Mouse (Mus musculus) intestine, embryonic 16.5 days (tissue): ENCODE measurements around the gene Cebpe. TPM values are rescaled to one million over a fixed set of nuclear protein-coding genes. Genes with fewer than 3 reads are reported as not detected.
A peak's percentile ranks its signal among the peaks of the same experiment; 100 is the strongest.

Source experiments
- ATAC-seq: fragments of 200-750 bp; cut with Nextera tagmentation; 2 replicates; pipeline ENCODE4 v1.8.0; 2017; ENCODE audit warnings: moderate TSS enrichment, moderate library complexity
- H3K27ac ChIP-seq: fragments of 300-500 bp; sonication (generic); 2 replicates; pipeline ENCODE4 v1.5.1; 2014; ENCODE audit warnings: mild to moderate bottlenecking, low read length
- H3K27me3 ChIP-seq: fragments of 300-500 bp; sonication (generic); replicated peaks from 2 replicates; pipeline ENCODE4 v1.6.1; 2014; ENCODE audit warnings: low read length, control low read depth, mixed read lengths; ENCODE audit not compliant: control insufficient read depth, insufficient read depth
- H3K36me3 ChIP-seq: fragments of 300-500 bp; sonication (generic); 2 replicates; pipeline ENCODE4 v1.6.1; 2014; ENCODE audit warnings: low read length, control low read depth; ENCODE audit not compliant: control insufficient read depth, insufficient read depth
- H3K4me1 ChIP-seq: fragments of 300-500 bp; sonication (generic); 2 replicates; pipeline ENCODE4 v1.6.1; 2014; ENCODE audit warnings: low read length, control low read depth, mixed read lengths; ENCODE audit not compliant: control insufficient read depth, insufficient read depth
- H3K4me2 ChIP-seq: fragments of 300-500 bp; sonication (generic); 2 replicates; pipeline ENCODE4 v1.6.1; 2014; ENCODE audit warnings: low read depth, low read length, control low read depth
- H3K4me3 ChIP-seq: fragments of 300-500 bp; sonication (generic); 2 replicates; pipeline ENCODE4 v1.5.1; 2014; ENCODE audit warnings: mild to moderate bottlenecking, low read length
- H3K9ac ChIP-seq: fragments of 300-500 bp; sonication (generic); 2 replicates; pipeline ENCODE4 v1.6.1; 2014; ENCODE audit warnings: low read depth, low read length
- H3K9me3 ChIP-seq: fragments of 300-500 bp; sonication (generic); 2 replicates; pipeline ENCODE4 v1.6.1; 2016; ENCODE audit warnings: low read length, control low read depth; ENCODE audit not compliant: control insufficient read depth
- WGBS: fragments of 180-500 bp; shearing (Covaris S2); extraction: QIAGEN DNeasy Blood & Tissue Kit; methylation state at CpG from one replicate; pipeline ENCODE4 v1.1.7; 2014; 5-methylcytosine and 5-hydroxymethylcytosine counted together
- polyA plus RNA-seq: library from polyadenylated mRNA; unstranded; fragments of >200 nt; fragmentation: Nextera tagmentation; extraction: Ambion mirVana; gene quantifications from 2 replicates; pipeline ENCODE4 v1.2.1, GENCODE M21; 2015

Gene Cebpe
- polyA plus RNA-seq, 1 experiment from 2014 or later = not detected

DNA sequence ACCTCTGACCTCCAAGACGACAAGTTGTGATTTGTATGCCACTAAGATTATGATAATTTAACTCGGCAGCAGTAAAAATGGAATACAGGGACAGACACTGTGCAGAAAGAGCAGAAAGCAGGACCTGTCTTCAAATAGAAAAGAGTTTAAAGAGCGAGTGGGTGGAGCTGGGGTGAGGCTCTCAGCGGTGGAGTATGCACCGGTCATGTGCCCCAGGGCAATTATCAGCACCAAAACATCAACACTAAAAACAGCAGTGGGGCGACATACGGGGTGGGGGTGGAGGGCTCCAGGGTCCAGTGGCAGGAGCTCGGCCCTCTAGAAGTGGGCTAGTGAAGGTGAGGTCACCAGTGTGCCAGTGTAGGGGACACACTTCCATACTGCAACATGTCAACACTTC is 32.5 kb upstream of the Cebpe start:
- ATAC-seq = peak; percentile 39
- H3K9ac ChIP-seq = no peak overlapping the region
- no peaks in the 10 kb centered on the region for H3K36me3 ChIP-seq
- no peak overlapping the region for H3K27ac ChIP-seq
- H3K4me3 ChIP-seq = no peak overlapping the region
- no peaks in the 10 kb centered on the region for H3K9me3 ChIP-seq
- 32% methylated on average over 8 of the region's 8 CpGs for WGBS
- H3K27me3 ChIP-seq = no peaks in the 10 kb centered on the region
- H3K4me2 ChIP-seq = no peak overlapping the region
- H3K4me1 ChIP-seq = peaks cover 5% of the 10 kb centered on the region; the same call in 1 of the 2 replicates

DNA sequence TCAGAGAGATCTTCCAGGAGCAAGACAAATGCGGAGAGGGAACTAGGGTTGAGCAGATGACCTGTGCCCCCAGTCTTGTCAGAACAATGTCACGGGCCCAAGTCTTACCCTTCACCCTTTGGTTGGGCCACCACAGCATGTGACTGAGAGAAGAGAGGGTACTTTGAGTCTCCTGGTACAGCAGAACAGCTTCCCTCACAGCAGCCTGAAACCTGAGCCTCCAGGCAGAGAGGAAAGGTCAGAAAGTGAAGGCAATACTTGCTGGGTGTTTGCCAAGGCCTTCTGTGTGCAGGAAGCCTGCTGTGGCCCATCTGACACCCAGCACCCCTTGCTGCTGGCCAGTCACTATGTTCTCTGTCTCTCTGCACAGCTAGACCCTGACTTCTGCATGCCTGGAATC is 30.4 kb upstream of the Cebpe start:
- H3K9ac ChIP-seq = no peak overlapping the region
- no peaks in the 10 kb centered on the region for H3K9me3 ChIP-seq
- H3K4me3 ChIP-seq = no peak overlapping the region
- H3K4me2 ChIP-seq = no peak overlapping the region
- peak overlapping the region; percentile 46 for H3K27ac ChIP-seq
- H3K4me1 ChIP-seq = peaks cover 5% of the 10 kb centered on the region; the same call in 1 of the 2 replicates
- 47% methylated on average over 2 of the region's 2 CpGs for WGBS
- no peaks in the 10 kb centered on the region for H3K36me3 ChIP-seq
- no peaks in the 10 kb centered on the region for H3K27me3 ChIP-seq
- peak; percentile 64 for ATAC-seq

DNA sequence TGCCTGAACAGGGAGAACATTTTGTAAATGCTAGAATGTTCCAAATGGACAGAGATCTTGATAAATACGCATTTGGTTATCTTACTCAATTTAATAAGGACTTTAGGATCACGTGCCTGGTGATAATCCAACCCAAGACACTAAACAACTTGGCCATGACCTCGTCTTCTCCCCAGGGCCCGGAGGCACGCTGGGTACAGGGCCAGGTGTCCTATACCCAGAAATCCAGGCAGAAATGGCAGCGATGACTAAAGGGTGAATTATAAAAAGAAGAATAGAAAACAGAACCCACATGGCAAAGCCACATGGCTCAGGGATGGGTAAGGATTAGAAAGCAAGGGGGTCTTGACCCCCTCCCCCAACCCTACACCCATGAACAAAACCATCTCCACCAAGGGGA is 29.7 kb upstream of the Cebpe start:
- Histone ChIP-seq H3K4me1 (peaks cover 5% of the 10 kb centered on the region; the same call in 1 of the 2 replicates), H3K4me2 (no peak overlapping the region), H3K36me3 (no peaks in the 10 kb centered on the region), H3K27ac (peak overlapping the region; percentile 46; the same call in 1 of the 2 replicates), H3K9ac (no peak overlapping the region), H3K4me3 (no peak overlapping the region), H3K9me3 (no peaks in the 10 kb centered on the region), H3K27me3 (no peaks in the 10 kb centered on the region)
- WGBS = 78% methylated on average over 6 of the region's 6 CpGs
- no peak for ATAC-seq

DNA sequence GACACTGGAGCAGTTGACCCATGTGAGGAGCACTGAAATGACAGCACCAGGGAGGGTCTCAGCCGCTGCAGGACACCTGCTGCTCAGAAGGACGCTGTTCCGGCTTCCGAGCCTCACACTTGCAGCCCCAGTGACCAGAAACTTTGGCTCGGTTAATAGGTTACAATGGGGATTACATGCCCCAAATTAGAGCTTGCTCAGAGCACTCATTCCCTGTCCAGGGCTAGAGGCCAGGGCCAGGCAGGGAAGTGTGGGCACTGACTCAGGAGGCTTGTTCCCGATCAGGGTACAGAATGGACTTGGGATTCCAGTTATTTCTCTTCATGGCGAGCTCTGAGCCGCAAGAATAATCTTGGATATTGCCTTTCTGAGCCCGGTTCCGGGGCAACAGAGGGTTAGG is 25.7 kb upstream of the Cebpe start:
- H3K27ac ChIP-seq = no peak overlapping the region
- no peak overlapping the region for H3K4me3 ChIP-seq
- no peaks in the 10 kb centered on the region for H3K27me3 ChIP-seq
- H3K9me3 ChIP-seq = no peaks in the 10 kb centered on the region
- no peak overlapping the region for H3K4me2 ChIP-seq
- H3K4me1 ChIP-seq = peaks cover 5% of the 10 kb centered on the region
- no peaks in the 10 kb centered on the region for H3K36me3 ChIP-seq
- ATAC-seq = no peak
- 83% methylated on average over 10 of the region's 10 CpGs for WGBS
- no peak overlapping the region for H3K9ac ChIP-seq

DNA sequence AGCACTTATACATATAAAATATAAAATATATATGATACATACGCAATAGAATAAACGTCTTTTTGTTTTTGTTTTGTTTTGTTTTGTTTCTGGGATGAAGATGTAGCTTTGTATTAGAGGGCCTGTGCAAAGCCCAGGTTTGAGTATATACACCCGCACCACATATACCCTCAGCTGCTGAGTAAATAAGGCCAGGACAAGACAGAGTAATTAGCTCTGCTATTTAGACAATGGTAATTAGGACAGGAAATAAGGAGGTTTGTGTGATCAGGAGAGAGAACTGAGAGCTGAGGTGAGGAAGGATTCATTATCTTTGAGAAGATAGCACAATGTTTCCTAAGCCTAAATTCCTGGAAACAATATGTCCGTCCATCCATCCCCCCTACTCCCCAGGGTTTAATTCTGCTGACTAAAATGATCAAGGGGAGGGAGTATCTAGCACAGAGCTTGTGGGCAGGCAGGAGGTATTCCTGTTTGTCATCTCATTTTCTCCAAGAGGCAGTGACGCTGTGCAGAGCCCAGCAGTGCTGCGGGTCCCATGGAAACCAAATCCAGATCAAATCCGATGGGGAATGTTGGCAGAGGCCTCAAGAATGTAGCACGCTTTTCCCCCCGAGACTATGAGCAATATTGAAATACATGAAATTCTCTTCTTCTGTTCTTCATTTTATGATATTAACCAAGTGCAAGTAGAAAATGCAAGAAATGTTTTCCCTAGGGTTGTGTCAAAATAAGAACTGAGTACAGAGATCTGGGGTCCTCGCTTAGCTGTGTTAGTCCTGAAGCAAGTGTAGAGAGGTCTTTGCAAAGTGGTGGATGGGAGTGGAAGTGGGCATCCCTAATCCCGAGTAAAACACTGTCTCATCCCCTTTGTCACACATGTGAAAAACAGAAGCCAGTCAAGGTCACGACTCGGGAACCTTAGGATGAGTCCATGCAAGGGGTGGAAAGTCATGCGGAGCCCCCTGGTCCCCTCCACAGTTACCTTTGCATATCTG is 24.9 kb upstream of the Cebpe start:
- 61% methylated on average over 14 of the region's 14 CpGs for WGBS
- peak; percentile 69 for ATAC-seq

DNA sequence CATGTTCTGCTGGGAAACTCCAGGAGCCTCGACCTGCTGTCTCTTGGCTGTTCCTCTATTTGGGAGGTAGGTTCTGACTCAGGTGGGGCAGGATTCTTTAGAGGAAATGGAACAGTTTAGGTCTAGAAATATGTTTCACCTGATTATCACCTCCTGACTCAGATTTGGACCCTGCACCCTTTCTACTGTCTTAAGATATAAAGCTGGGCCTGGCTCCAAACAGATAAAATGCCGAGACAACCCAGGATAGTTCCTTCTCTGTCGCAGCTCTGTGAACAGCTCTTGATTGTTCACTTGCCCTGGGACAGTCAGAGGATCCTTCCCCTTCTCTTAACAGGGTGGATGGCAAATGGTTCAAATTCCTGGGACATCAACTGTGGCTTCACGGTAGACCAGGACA is 23.2 kb upstream of the Cebpe start:
- Histone ChIP-seq H3K27me3 (no peaks in the 10 kb centered on the region), H3K9me3 (no peaks in the 10 kb centered on the region), H3K4me2 (no peak overlapping the region), H3K4me3 (no peak overlapping the region), H3K27ac (no peak overlapping the region), H3K9ac (no peak overlapping the region), H3K36me3 (no peaks in the 10 kb centered on the region), H3K4me1 (peaks cover 2% of the 10 kb centered on the region; the same call in 1 of the 2 replicates)
- peak; percentile 43 for ATAC-seq
- WGBS = 57% methylated on average over 4 of the region's 4 CpGs

More for the DNA sequence above, 24.9 kb upstream of the Cebpe start:
- Histone ChIP-seq H3K4me1 (peaks cover 2% of the 10 kb centered on the region), H3K4me2 (no peak overlapping the region), H3K9me3 (no peaks in the 10 kb centered on the region), H3K9ac (no peak overlapping the region), H3K27ac (no peak overlapping the region), H3K27me3 (no peaks in the 10 kb centered on the region), H3K4me3 (no peak overlapping the region), H3K36me3 (no peaks in the 10 kb centered on the region)

DNA sequence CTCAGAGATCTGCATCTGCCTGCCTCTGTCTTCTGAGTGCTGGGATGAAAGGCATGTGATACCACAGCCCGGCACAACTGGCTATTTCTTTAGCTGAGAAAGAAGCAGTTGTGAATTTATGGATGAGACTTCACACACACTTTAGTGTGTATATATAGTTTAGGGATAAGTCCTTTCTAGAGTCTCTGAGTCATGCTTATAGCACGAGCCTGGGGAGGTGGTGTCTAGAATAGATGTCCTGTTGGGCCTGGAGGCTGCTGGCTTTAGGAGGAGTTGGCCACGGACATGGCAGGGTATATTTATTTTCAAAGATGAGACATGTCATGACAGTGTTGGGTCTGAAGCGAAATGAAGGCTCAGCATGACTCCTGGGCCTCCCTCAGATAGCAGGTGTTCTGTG is 22.0 kb upstream of the Cebpe start:
- H3K4me3 ChIP-seq = no peak overlapping the region
- peaks cover 3% of the 10 kb centered on the region; the same call in 1 of the 2 replicates for H3K4me1 ChIP-seq
- no peaks in the 10 kb centered on the region for H3K27me3 ChIP-seq
- no peak for ATAC-seq
- no peaks in the 10 kb centered on the region for H3K9me3 ChIP-seq
- no peak overlapping the region for H3K27ac ChIP-seq
- WGBS = 69% methylated on average over 4 of the region's 4 CpGs
- H3K4me2 ChIP-seq = no peak overlapping the region
- no peaks in the 10 kb centered on the region for H3K36me3 ChIP-seq
- no peak overlapping the region for H3K9ac ChIP-seq

DNA sequence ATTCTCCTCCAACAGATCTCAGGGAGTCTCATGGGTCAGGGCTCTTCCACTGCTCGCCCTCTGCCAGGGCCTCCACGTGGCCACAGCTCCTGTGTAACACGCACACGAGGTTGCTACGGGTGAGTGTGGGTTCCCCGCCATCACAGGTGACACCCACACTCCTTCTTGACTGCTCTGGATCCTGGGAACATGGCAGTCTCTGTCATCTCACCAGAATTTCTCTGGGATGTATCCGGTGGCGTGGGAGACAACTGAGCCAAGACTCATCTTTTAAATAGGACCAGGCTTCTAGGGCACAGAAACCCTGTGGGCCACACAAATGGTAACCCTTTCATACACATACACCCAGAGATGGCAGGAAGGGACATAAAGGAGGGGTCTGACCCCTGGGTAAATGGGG is 20.2 kb upstream of the Cebpe start:
- H3K4me3 ChIP-seq = no peak overlapping the region
- 81% methylated on average over 8 of the region's 8 CpGs for WGBS
- no peak for ATAC-seq

DNA sequence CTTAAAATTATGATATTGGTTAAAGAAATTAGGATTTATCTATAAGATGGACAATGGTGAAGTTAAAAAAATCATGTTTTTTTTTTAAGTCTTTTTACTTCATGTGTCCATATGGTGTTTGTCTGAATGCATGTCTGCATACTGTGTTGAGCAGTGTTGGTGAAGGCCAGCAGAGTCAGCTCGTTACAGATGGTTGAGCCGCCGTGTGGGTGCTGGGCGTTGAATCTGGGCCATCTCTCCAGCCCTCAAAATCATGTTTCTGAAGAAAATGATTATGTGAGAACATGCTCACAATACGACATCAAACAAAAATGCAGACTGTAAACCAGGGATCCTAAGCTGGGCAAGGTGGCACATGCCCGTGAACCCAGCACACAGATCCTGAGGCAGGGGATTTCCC is 18.3 kb upstream of the Cebpe start:
- no peak overlapping the region for H3K4me2 ChIP-seq
- no peaks in the 10 kb centered on the region for H3K9me3 ChIP-seq
- no peak overlapping the region for H3K4me3 ChIP-seq
- 87% methylated on average over 6 of the region's 6 CpGs for WGBS
- H3K27me3 ChIP-seq = no peaks in the 10 kb centered on the region
- H3K27ac ChIP-seq = no peak overlapping the region
- no peak for ATAC-seq
- peaks cover 8% of the 10 kb centered on the region; the same call in 1 of the 2 replicates for H3K4me1 ChIP-seq
- no peak overlapping the region for H3K9ac ChIP-seq
- no peaks in the 10 kb centered on the region for H3K36me3 ChIP-seq

More for the DNA sequence above, 20.2 kb upstream of the Cebpe start:
- no peak overlapping the region for H3K27ac ChIP-seq
- no peaks in the 10 kb centered on the region for H3K9me3 ChIP-seq
- H3K9ac ChIP-seq = no peak overlapping the region
- H3K4me1 ChIP-seq = peaks cover 8% of the 10 kb centered on the region; the same call in 1 of the 2 replicates
- H3K27me3 ChIP-seq = no peaks in the 10 kb centered on the region
- no peak overlapping the region for H3K4me2 ChIP-seq
- no peaks in the 10 kb centered on the region for H3K36me3 ChIP-seq
